Mouse (Mus musculus): ENCODE data around the gene Itgbl1. TPM values are rescaled to one million over a fixed set of nuclear protein-coding genes. Genes with fewer than 3 reads are reported as not detected.

Itgbl1 gene
- polyA plus RNA-seq, 1 experiment from 2014 or later: 0.22 TPM

GRCm38 (mm10) chr14:123678091-123678490, 18.3 kb downstream of the Itgbl1 start:
- WGBS: 64% methylated on average over 2 of the region's 2 CpGs
- H3K27me3 ChIP-seq (replicated peaks; ENCODE audit: control insufficient read depth, insufficient read depth, low read length): no peaks in the 10 kb centered on the region
- no peaks in the 10 kb centered on the region for H3K36me3 ChIP-seq (ENCODE audit: control insufficient read depth, insufficient read depth, low read length)
- no peak overlapping the region for H3K9ac ChIP-seq (ENCODE audit: low read depth, low read length)
- no peak for ATAC-seq
- no peaks in the 10 kb centered on the region for H3K4me1 ChIP-seq (ENCODE audit: control insufficient read depth, insufficient read depth, low read length)
- no peak overlapping the region for H3K27ac ChIP-seq (ENCODE audit: low read length)
- H3K4me3 ChIP-seq (ENCODE audit: low read length): no peak overlapping the region
- H3K9me3 ChIP-seq (ENCODE audit: control insufficient read depth, low read length): no peaks in the 10 kb centered on the region
- no peak overlapping the region for H3K4me2 ChIP-seq (ENCODE audit: low read depth, low read length)

- no peak overlapping the region for H3K4me3 ChIP-seq (ENCODE audit: low read length)
- H3K9ac ChIP-seq (ENCODE audit: low read depth, low read length): no peak overlapping the region
- H3K27me3 ChIP-seq (replicated peaks; ENCODE audit: control insufficient read depth, insufficient read depth, low read length): no peaks in the 10 kb centered on the region
- H3K36me3 ChIP-seq (ENCODE audit: control insufficient read depth, insufficient read depth, low read length): no peaks in the 10 kb centered on the region
- H3K4me2 ChIP-seq (ENCODE audit: low read depth, low read length): no peak overlapping the region
- no peak overlapping the region for H3K27ac ChIP-seq (ENCODE audit: low read length)
- no peak for ATAC-seq
- no peaks in the 10 kb centered on the region for H3K4me1 ChIP-seq (ENCODE audit: control insufficient read depth, insufficient read depth, low read length)
- H3K9me3 ChIP-seq (ENCODE audit: control insufficient read depth, low read length): no peaks in the 10 kb centered on the region
Observed at GRCm38 (mm10) chr14:123714751-123715150, 55.0 kb downstream of the Itgbl1 start.

- Histone ChIP-seq H3K4me2 (ENCODE audit: low read depth, low read length) (no peak overlapping the region), H3K4me3 (ENCODE audit: low read length) (no peak overlapping the region), H3K9me3 (ENCODE audit: control insufficient read depth, low read length) (no peaks in the 10 kb centered on the region), H3K36me3 (ENCODE audit: control insufficient read depth, insufficient read depth, low read length) (no peaks in the 10 kb centered on the region), H3K27me3 (replicated peaks; ENCODE audit: control insufficient read depth, insufficient read depth, low read length) (no peaks in the 10 kb centered on the region), H3K4me1 (ENCODE audit: control insufficient read depth, insufficient read depth, low read length) (no peaks in the 10 kb centered on the region), H3K27ac (ENCODE audit: low read length) (no peak overlapping the region), H3K9ac (ENCODE audit: low read depth, low read length) (no peak overlapping the region)
- no peak for ATAC-seq
- 54% methylated on average over 1 of the region's 1 CpGs for WGBS
Observed at GRCm38 (mm10) chr14:123742055-123742454, 82.3 kb downstream of the Itgbl1 start.

GRCm38 (mm10) chr14:123751017-123751416, 91.2 kb downstream of the Itgbl1 start:
- Histone ChIP-seq H3K9me3 (ENCODE audit: control insufficient read depth, low read length) (no peaks in the 10 kb centered on the region), H3K4me1 (ENCODE audit: control insufficient read depth, insufficient read depth, low read length) (no peaks in the 10 kb centered on the region), H3K4me2 (ENCODE audit: low read depth, low read length) (no peak overlapping the region), H3K36me3 (ENCODE audit: control insufficient read depth, insufficient read depth, low read length) (no peaks in the 10 kb centered on the region), H3K4me3 (ENCODE audit: low read length) (no peak overlapping the region), H3K27ac (ENCODE audit: low read length) (no peak overlapping the region), H3K9ac (ENCODE audit: low read depth, low read length) (no peak overlapping the region), H3K27me3 (replicated peaks; ENCODE audit: control insufficient read depth, insufficient read depth, low read length) (no peaks in the 10 kb centered on the region)
- ATAC-seq: no peak
- 78% methylated on average over 1 of the region's 1 CpGs for WGBS

- H3K4me2 ChIP-seq (ENCODE audit: low read depth, low read length): no peak overlapping the region
- ATAC-seq: no peak
- no peaks in the 10 kb centered on the region for H3K36me3 ChIP-seq (ENCODE audit: control insufficient read depth, insufficient read depth, low read length)
- no peaks in the 10 kb centered on the region for H3K27me3 ChIP-seq (replicated peaks; ENCODE audit: control insufficient read depth, insufficient read depth, low read length)
- H3K9me3 ChIP-seq (ENCODE audit: control insufficient read depth, low read length): no peaks in the 10 kb centered on the region
- H3K4me1 ChIP-seq (ENCODE audit: control insufficient read depth, insufficient read depth, low read length): no peaks in the 10 kb centered on the region
- H3K9ac ChIP-seq (ENCODE audit: low read depth, low read length): no peak overlapping the region
- H3K4me3 ChIP-seq (ENCODE audit: low read length): no peak overlapping the region
- 51% methylated on average over 1 of the region's 1 CpGs for WGBS
- H3K27ac ChIP-seq (ENCODE audit: low read length): no peak overlapping the region
Observed at GRCm38 (mm10) chr14:123759534-123759933, 99.8 kb downstream of the Itgbl1 start.

- H3K9ac ChIP-seq (ENCODE audit: low read depth, low read length): no peak overlapping the region
- H3K27ac ChIP-seq (ENCODE audit: low read length): no peak overlapping the region
- ATAC-seq: no peak
- no peaks in the 10 kb centered on the region for H3K27me3 ChIP-seq (replicated peaks; ENCODE audit: control insufficient read depth, insufficient read depth, low read length)
- 78% methylated on average over 4 of the region's 4 CpGs for WGBS
- no peak overlapping the region for H3K4me3 ChIP-seq (ENCODE audit: low read length)
- no peaks in the 10 kb centered on the region for H3K4me1 ChIP-seq (ENCODE audit: control insufficient read depth, insufficient read depth, low read length)
- no peaks in the 10 kb centered on the region for H3K36me3 ChIP-seq (ENCODE audit: control insufficient read depth, insufficient read depth, low read length)
- no peaks in the 10 kb centered on the region for H3K9me3 ChIP-seq (ENCODE audit: control insufficient read depth, low read length)
- H3K4me2 ChIP-seq (ENCODE audit: low read depth, low read length): no peak overlapping the region
Observed at GRCm38 (mm10) chr14:123760079-123760478, 100.3 kb downstream of the Itgbl1 start.

- no peaks in the 10 kb centered on the region for H3K27me3 ChIP-seq (replicated peaks; ENCODE audit: control insufficient read depth, insufficient read depth, low read length)
- H3K9me3 ChIP-seq (ENCODE audit: control insufficient read depth, low read length): no peaks in the 10 kb centered on the region
- no peak overlapping the region for H3K9ac ChIP-seq (ENCODE audit: low read depth, low read length)
- no peaks in the 10 kb centered on the region for H3K4me1 ChIP-seq (ENCODE audit: control insufficient read depth, insufficient read depth, low read length)
- no peak overlapping the region for H3K4me3 ChIP-seq (ENCODE audit: low read length)
- H3K36me3 ChIP-seq (ENCODE audit: control insufficient read depth, insufficient read depth, low read length): no peaks in the 10 kb centered on the region
- H3K27ac ChIP-seq (ENCODE audit: low read length): no peak overlapping the region
- H3K4me2 ChIP-seq (ENCODE audit: low read depth, low read length): no peak overlapping the region
- ATAC-seq: no peak
Observed at GRCm38 (mm10) chr14:123801744-123802143, 142.0 kb downstream of the Itgbl1 start.

GRCm38 (mm10) chr14:123837662-123838061, 177.9 kb downstream of the Itgbl1 start:
- 76% methylated on average over 5 of the region's 5 CpGs for WGBS
- Histone ChIP-seq H3K4me1 (ENCODE audit: control insufficient read depth, insufficient read depth, low read length) (no peaks in the 10 kb centered on the region), H3K27me3 (replicated peaks; ENCODE audit: control insufficient read depth, insufficient read depth, low read length) (no peaks in the 10 kb centered on the region), H3K27ac (ENCODE audit: low read length) (no peak overlapping the region), H3K4me3 (ENCODE audit: low read length) (no peak overlapping the region), H3K36me3 (ENCODE audit: control insufficient read depth, insufficient read depth, low read length) (no peaks in the 10 kb centered on the region), H3K9ac (ENCODE audit: low read depth, low read length) (no peak overlapping the region), H3K9me3 (ENCODE audit: control insufficient read depth, low read length) (no peaks in the 10 kb centered on the region), H3K4me2 (ENCODE audit: low read depth, low read length) (no peak overlapping the region)
- ATAC-seq: no peak

GRCm38 (mm10) chr14:123843675-123844425, 184.1 kb downstream of the Itgbl1 start:
- Histone ChIP-seq H3K36me3 (ENCODE audit: control insufficient read depth, insufficient read depth, low read length) (no peaks in the 10 kb centered on the region), H3K9ac (ENCODE audit: low read depth, low read length) (no peak overlapping the region), H3K4me1 (ENCODE audit: control insufficient read depth, insufficient read depth, low read length) (no peaks in the 10 kb centered on the region), H3K27ac (ENCODE audit: low read length) (no peak overlapping the region), H3K27me3 (replicated peaks; ENCODE audit: control insufficient read depth, insufficient read depth, low read length) (no peaks in the 10 kb centered on the region), H3K4me2 (ENCODE audit: low read depth, low read length) (no peak overlapping the region), H3K9me3 (ENCODE audit: control insufficient read depth, low read length) (no peaks in the 10 kb centered on the region), H3K4me3 (ENCODE audit: low read length) (no peak overlapping the region)
- ATAC-seq: no peak
- 67% methylated on average over 8 of the region's 8 CpGs for WGBS

- no peak overlapping the region for H3K4me2 ChIP-seq (ENCODE audit: low read depth, low read length)
- no peak for ATAC-seq
- no peaks in the 10 kb centered on the region for H3K4me1 ChIP-seq (ENCODE audit: control insufficient read depth, insufficient read depth, low read length)
- H3K9me3 ChIP-seq (ENCODE audit: control insufficient read depth, low read length): no peaks in the 10 kb centered on the region
- H3K27me3 ChIP-seq (replicated peaks; ENCODE audit: control insufficient read depth, insufficient read depth, low read length): no peaks in the 10 kb centered on the region
- H3K27ac ChIP-seq (ENCODE audit: low read length): no peak overlapping the region
- 73% methylated on average over 1 of the region's 1 CpGs for WGBS
- H3K4me3 ChIP-seq (ENCODE audit: low read length): no peak overlapping the region
- H3K9ac ChIP-seq (ENCODE audit: low read depth, low read length): no peak overlapping the region
- no peaks in the 10 kb centered on the region for H3K36me3 ChIP-seq (ENCODE audit: control insufficient read depth, insufficient read depth, low read length)
Observed at GRCm38 (mm10) chr14:123864531-123864930, 204.8 kb downstream of the Itgbl1 start.

All from intestine, embryonic 16.5 days (tissue).